12 mouse cellular contexts compared by ENCODE assay signal in genomic region chr15:94803624-94804342, GRCm38 (mm10).
DNase-seq lines count a peak whose midpoint lies in the region; ATAC-seq and TF ChIP-seq lines count a peak whose summit lies in the region.
"Had no signal": no experiment of that assay in that cellular context is flagged by ENCODE, and none has a peak within 500 bp of the region (broad histone marks: within the 10 kb centered on the region; RNA-seq: fewer than 3 reads in every experiment).

No protein-coding gene starts in this region.

- H3K27ac ChIP-seq in kidney, embryonic 14.5 days (ENCODE audit: low read depth, low read length): no peak overlapping the region
- H3K27ac ChIP-seq in forebrain, postnatal 0 days (ENCODE audit: low read depth, low read length): no peak overlapping the region
- no peak overlapping the region for H3K27ac ChIP-seq in midbrain, embryonic 15.5 days
- H3K27ac ChIP-seq: limb, embryonic 13.5 days had no signal

- H3K36me3 ChIP-seq in kidney, embryonic 14.5 days (ENCODE audit: control insufficient read depth, insufficient read depth, low read length): no peaks in the 10 kb centered on the region
- H3K36me3 ChIP-seq in forebrain, postnatal 0 days (ENCODE audit: insufficient read depth): no peaks in the 10 kb centered on the region
- H3K36me3 ChIP-seq in midbrain, embryonic 15.5 days (replicated peaks): no peaks in the 10 kb centered on the region
- H3K36me3 ChIP-seq: limb, embryonic 13.5 days had no signal

- 16% methylated on average over 17 of the region's 17 CpGs for WGBS in kidney, embryonic 14.5 days
- 40% methylated on average over 17 of the region's 17 CpGs for WGBS in forebrain, postnatal 0 days
- WGBS in midbrain, embryonic 15.5 days: 39% methylated on average over 17 of the region's 17 CpGs

- no peak overlapping the region for H3K4me3 ChIP-seq in kidney, embryonic 14.5 days (ENCODE audit: low read length)
- H3K4me3 ChIP-seq in forebrain, postnatal 0 days (ENCODE audit: low read depth, low read length): no peak overlapping the region
- H3K4me3 ChIP-seq in midbrain, embryonic 15.5 days: no peak overlapping the region
- H3K4me3 ChIP-seq: erythroblast, embryonic 14.5 days; limb, embryonic 13.5 days had no signal

- peaks cover 4% of the 10 kb centered on the region for H3K27me3 ChIP-seq in kidney, embryonic 14.5 days (ENCODE audit: control insufficient read depth, insufficient read depth, low read length)
- H3K27me3 ChIP-seq in forebrain, postnatal 0 days (ENCODE audit: insufficient read depth, low read length): no peaks in the 10 kb centered on the region
- no peaks in the 10 kb centered on the region for H3K27me3 ChIP-seq in midbrain, embryonic 15.5 days (replicated peaks)

- H3K4me2 ChIP-seq in kidney, embryonic 14.5 days (replicated peaks; ENCODE audit: low read depth, low read length): no peak overlapping the region
- no peak overlapping the region for H3K4me2 ChIP-seq in forebrain, postnatal 0 days (ENCODE audit: low read depth)
- no peak overlapping the region for H3K4me2 ChIP-seq in midbrain, embryonic 15.5 days
- H3K4me2 ChIP-seq: limb, embryonic 13.5 days; lung, embryonic 14.5 days had no signal

- 0 out of 2 replicates have a peak, but pooled peaks cover 3% of the 10 kb centered on the region for H3K4me1 ChIP-seq in kidney, embryonic 14.5 days (ENCODE audit: control insufficient read depth, insufficient read depth, low read length)
- peaks cover 6% of the 10 kb centered on the region; the same call in 1 of the 2 replicates for H3K4me1 ChIP-seq in forebrain, postnatal 0 days (ENCODE audit: insufficient read depth)
- H3K4me1 ChIP-seq in midbrain, embryonic 15.5 days: peaks cover 25% of the 10 kb centered on the region

- no peak for DNase-seq in kidney, postnatal 4 days
- DNase-seq in embryo, embryonic 11 days: peak; percentile 33
- DNase-seq in forebrain, postnatal 0 days: peak; percentile 66
- no peak for DNase-seq in thymus, postnatal 25 days
- no peak for DNase-seq in adipocyte (ENCODE audit: low spot score)
- DNase-seq: cerebellum, postnatal 14 days; lung, embryonic 14.5 days; thymus, postnatal 14 days had no signal

- H3K9ac ChIP-seq in kidney, embryonic 14.5 days (ENCODE audit: low read depth, low read length): no peak overlapping the region
- H3K9ac ChIP-seq in forebrain, postnatal 0 days: no peak overlapping the region
- H3K9ac ChIP-seq in midbrain, embryonic 15.5 days: no peak overlapping the region
- H3K9ac ChIP-seq: limb, embryonic 13.5 days; lung, embryonic 14.5 days had no signal

- TF ChIP-seq CTCF in forebrain, postnatal 0 days (IDR thresholded peaks at IDR 0.05; ENCODE audit: low read depth): peak; percentile 33

- peak; percentile 70; the same call in 1 of the 2 replicates for ATAC-seq in kidney, embryonic 14.5 days (ENCODE audit: low FRiP score, low TSS enrichment)
- peak; percentile 94 for ATAC-seq in forebrain, postnatal 0 days
- peak; percentile 88 for ATAC-seq in midbrain, embryonic 15.5 days (replicated peaks)

- H3K9me3 ChIP-seq in kidney, embryonic 14.5 days (ENCODE audit: control insufficient read depth, low read length): no peaks in the 10 kb centered on the region
- no peaks in the 10 kb centered on the region for H3K9me3 ChIP-seq in forebrain, postnatal 0 days (ENCODE audit: low read length)
- no peaks in the 10 kb centered on the region for H3K9me3 ChIP-seq in midbrain, embryonic 15.5 days
- H3K9me3 ChIP-seq: limb, embryonic 13.5 days had no signal

Comparison
In these comparisons a context has a peak if more than half of its experiments do, and no peak if none do; other contexts are left out.
1. DNase-seq: peak in embryo, embryonic 11 days (single experiment) and forebrain, postnatal 0 days (single experiment); none in kidney, postnatal 4 days (0 of 2), thymus, postnatal 25 days (single experiment) and adipocyte (single experiment).
2. Peak in every context shown above with its lines, with median percentiles within 50 percentile points of each other: ATAC-seq.